Mouse (Mus musculus): ENCODE results near the gene Grip1. TPM values are rescaled to one million over a fixed set of nuclear protein-coding genes. Genes with fewer than 3 reads are reported as not detected.

Gene Grip1
- polyA plus RNA-seq, 1 experiment from 2014 or later = 5.9 TPM

DNA sequence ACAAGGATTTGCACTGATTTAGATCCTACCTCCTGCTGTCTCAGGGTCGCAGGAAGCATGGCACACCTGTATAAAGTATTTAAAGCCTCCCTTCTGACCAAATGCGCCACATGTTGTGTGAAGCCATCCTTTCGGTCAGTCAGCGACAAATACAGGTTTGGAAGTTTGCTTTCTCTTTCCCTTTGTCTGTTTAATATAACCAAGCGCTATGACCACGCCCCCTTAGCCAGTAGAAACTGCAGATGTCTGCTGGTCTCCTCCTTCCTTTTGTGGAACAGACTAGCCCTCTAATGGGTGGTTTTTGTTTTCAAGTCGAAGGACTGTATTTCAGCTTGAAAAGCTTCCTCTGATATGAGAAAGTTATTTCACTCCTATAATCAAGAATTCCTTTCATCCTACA lies 161.1 kb downstream of the Grip1 start:
- H3K4me2 ChIP-seq (ENCODE audit: low read depth, low read length) = no peak overlapping the region
- H3K9ac ChIP-seq (replicated peaks; ENCODE audit: low read length) = no peak overlapping the region
- H3K4me3 ChIP-seq (ENCODE audit: low read depth, low read length) = no peak overlapping the region
- 52% methylated on average over 7 of the region's 7 CpGs for WGBS
- H3K27me3 ChIP-seq (ENCODE audit: control insufficient read depth, insufficient read depth, low read length) = no peaks in the 10 kb centered on the region
- DNase-seq (ENCODE audit: low spot score) (peak; percentile 4), ATAC-seq (replicated peaks; ENCODE audit: insufficient number of reproducible peaks, low FRiP score, low TSS enrichment, low read depth) (no peak)
- no peaks in the 10 kb centered on the region for H3K9me3 ChIP-seq (replicated peaks; ENCODE audit: control insufficient read depth, low read length)
- H3K4me1 ChIP-seq (ENCODE audit: control insufficient read depth, insufficient read depth, low read length) = no peaks in the 10 kb centered on the region
- H3K27ac ChIP-seq (replicated peaks; ENCODE audit: low read depth, low read length) = no peak overlapping the region
- H3K36me3 ChIP-seq (replicated peaks; ENCODE audit: control insufficient read depth, insufficient read depth, low read depth, low read length) = no peaks in the 10 kb centered on the region

DNA sequence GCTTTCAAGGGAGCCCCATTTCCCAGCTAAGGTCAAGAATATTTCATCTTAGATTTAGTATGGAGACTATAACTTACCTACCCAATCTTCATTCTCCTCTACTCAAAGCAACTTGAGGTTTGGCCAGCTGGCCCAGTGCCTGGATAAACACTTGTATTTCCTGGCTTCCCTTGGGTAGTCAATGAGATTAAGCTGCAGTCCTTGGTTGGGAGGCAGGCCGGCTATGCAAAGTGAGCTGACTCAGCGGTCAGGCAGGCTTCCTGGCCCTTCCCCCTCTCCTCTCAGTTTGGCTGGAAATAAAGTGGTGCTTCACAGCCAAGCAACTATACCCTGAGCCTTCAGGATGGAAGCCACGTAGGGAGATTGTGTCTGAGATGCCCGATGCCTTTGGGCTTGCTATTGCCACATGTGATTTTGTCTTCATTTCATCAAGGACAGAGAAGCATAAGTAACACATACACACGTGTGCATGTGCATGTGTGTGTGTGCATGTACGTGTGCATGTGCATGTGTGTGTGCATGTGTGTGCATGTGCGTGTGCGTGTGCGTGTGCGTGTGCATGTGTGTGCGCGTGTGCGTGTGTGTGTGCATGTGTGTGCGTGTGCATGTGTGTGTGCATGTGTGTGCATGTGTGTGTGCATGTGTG lies 161.7 kb downstream of the Grip1 start:
- Histone ChIP-seq H3K4me1 (ENCODE audit: control insufficient read depth, insufficient read depth, low read length) (no peaks in the 10 kb centered on the region), H3K27me3 (ENCODE audit: control insufficient read depth, insufficient read depth, low read length) (no peaks in the 10 kb centered on the region), H3K36me3 (replicated peaks; ENCODE audit: control insufficient read depth, insufficient read depth, low read depth, low read length) (no peaks in the 10 kb centered on the region), H3K4me3 (ENCODE audit: low read depth, low read length) (no peak overlapping the region), H3K4me2 (ENCODE audit: low read depth, low read length) (no peak overlapping the region), H3K9ac (replicated peaks; ENCODE audit: low read length) (no peak overlapping the region), H3K9me3 (replicated peaks; ENCODE audit: control insufficient read depth, low read length) (no peaks in the 10 kb centered on the region), H3K27ac (replicated peaks; ENCODE audit: low read depth, low read length) (no peak overlapping the region)
- DNase-seq (ENCODE audit: low spot score) = peak; percentile 67
- peak; percentile 71; the same call in 1 of the 2 replicates for ATAC-seq (replicated peaks; ENCODE audit: insufficient number of reproducible peaks, low FRiP score, low TSS enrichment, low read depth)
- WGBS = 71% methylated on average over 14 of the region's 14 CpGs

DNA sequence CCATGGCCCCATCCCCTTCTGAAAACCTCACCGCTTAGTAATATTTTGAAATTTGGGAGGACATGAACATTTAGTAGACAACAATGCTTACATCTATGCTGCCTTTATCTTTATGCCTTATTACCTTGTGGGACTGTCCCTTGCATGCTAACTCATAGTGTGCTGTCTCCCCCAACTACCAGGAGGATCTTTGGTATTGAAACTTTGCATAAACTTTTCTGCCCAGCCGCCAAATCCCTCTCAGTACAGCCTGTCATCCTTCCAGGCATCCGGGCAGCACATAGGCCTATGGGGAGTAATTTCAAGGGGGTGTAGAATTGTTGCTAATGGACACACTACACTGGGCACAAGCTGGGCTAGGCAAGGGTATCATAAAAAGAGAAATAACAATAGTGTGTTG lies 162.4 kb downstream of the Grip1 start:
- Histone ChIP-seq H3K4me2 (ENCODE audit: low read depth, low read length) (no peak overlapping the region), H3K9me3 (replicated peaks; ENCODE audit: control insufficient read depth, low read length) (no peaks in the 10 kb centered on the region), H3K36me3 (replicated peaks; ENCODE audit: control insufficient read depth, insufficient read depth, low read depth, low read length) (no peaks in the 10 kb centered on the region), H3K27me3 (ENCODE audit: control insufficient read depth, insufficient read depth, low read length) (no peaks in the 10 kb centered on the region), H3K4me3 (ENCODE audit: low read depth, low read length) (no peak overlapping the region), H3K9ac (replicated peaks; ENCODE audit: low read length) (no peak overlapping the region), H3K4me1 (ENCODE audit: control insufficient read depth, insufficient read depth, low read length) (no peaks in the 10 kb centered on the region), H3K27ac (replicated peaks; ENCODE audit: low read depth, low read length) (no peak overlapping the region)
- WGBS = 78% methylated on average over 3 of the region's 3 CpGs
- ATAC-seq (replicated peaks; ENCODE audit: insufficient number of reproducible peaks, low FRiP score, low TSS enrichment, low read depth) (no peak), DNase-seq (ENCODE audit: low spot score) (no peak)

- Histone ChIP-seq H3K9ac (replicated peaks; ENCODE audit: low read length) (no peak overlapping the region), H3K27me3 (ENCODE audit: control insufficient read depth, insufficient read depth, low read length) (no peaks in the 10 kb centered on the region), H3K36me3 (replicated peaks; ENCODE audit: control insufficient read depth, insufficient read depth, low read depth, low read length) (no peaks in the 10 kb centered on the region), H3K27ac (replicated peaks; ENCODE audit: low read depth, low read length) (no peak overlapping the region), H3K9me3 (replicated peaks; ENCODE audit: control insufficient read depth, low read length) (no peaks in the 10 kb centered on the region), H3K4me3 (ENCODE audit: low read depth, low read length) (no peak overlapping the region), H3K4me2 (ENCODE audit: low read depth, low read length) (no peak overlapping the region), H3K4me1 (ENCODE audit: control insufficient read depth, insufficient read depth, low read length) (no peaks in the 10 kb centered on the region)
- ATAC-seq (replicated peaks; ENCODE audit: insufficient number of reproducible peaks, low FRiP score, low TSS enrichment, low read depth) = no peak
- DNase-seq (ENCODE audit: low spot score) = no peak
- WGBS = 77% methylated on average over 4 of the region's 4 CpGs
Measured at GRCm38 (mm10) chr10:119628656-119629055, 175.0 kb downstream of the Grip1 start.

DNA sequence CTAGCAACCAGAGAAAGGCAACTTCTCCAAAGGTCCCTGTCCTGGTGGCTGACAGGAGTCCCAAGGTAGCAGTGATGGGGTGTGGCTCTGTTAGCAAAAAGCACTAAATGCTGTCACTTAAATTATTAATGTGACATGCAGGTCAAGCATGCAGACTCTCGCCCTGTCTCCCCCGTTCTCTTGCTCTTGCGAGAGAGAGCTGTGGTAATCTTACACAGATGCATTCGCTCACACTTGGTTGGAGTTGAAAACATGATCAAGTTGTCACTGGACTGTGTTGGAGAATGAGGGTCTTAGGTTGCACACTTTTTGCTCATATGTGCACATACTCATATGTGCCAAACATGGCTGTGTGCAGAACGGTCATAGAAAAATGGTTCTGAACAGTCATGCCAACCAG lies 176.8 kb downstream of the Grip1 start:
- Histone ChIP-seq H3K27me3 (ENCODE audit: control insufficient read depth, insufficient read depth, low read length) (no peaks in the 10 kb centered on the region), H3K4me3 (ENCODE audit: low read depth, low read length) (no peak overlapping the region), H3K9me3 (replicated peaks; ENCODE audit: control insufficient read depth, low read length) (no peaks in the 10 kb centered on the region), H3K9ac (replicated peaks; ENCODE audit: low read length) (no peak overlapping the region), H3K4me2 (ENCODE audit: low read depth, low read length) (no peak overlapping the region), H3K27ac (replicated peaks; ENCODE audit: low read depth, low read length) (no peak overlapping the region), H3K36me3 (replicated peaks; ENCODE audit: control insufficient read depth, insufficient read depth, low read depth, low read length) (no peaks in the 10 kb centered on the region), H3K4me1 (ENCODE audit: control insufficient read depth, insufficient read depth, low read length) (no peaks in the 10 kb centered on the region)
- ATAC-seq (replicated peaks; ENCODE audit: insufficient number of reproducible peaks, low FRiP score, low TSS enrichment, low read depth) (no peak), DNase-seq (ENCODE audit: low spot score) (no peak)
- WGBS = 87% methylated on average over 5 of the region's 5 CpGs

- WGBS = 78% methylated on average over 9 of the region's 9 CpGs
- Histone ChIP-seq H3K4me2 (ENCODE audit: low read depth, low read length) (no peak overlapping the region), H3K9me3 (replicated peaks; ENCODE audit: control insufficient read depth, low read length) (no peaks in the 10 kb centered on the region), H3K4me3 (ENCODE audit: low read depth, low read length) (no peak overlapping the region), H3K27ac (replicated peaks; ENCODE audit: low read depth, low read length) (no peak overlapping the region), H3K36me3 (replicated peaks; ENCODE audit: control insufficient read depth, insufficient read depth, low read depth, low read length) (no peaks in the 10 kb centered on the region), H3K9ac (replicated peaks; ENCODE audit: low read length) (no peak overlapping the region), H3K27me3 (ENCODE audit: control insufficient read depth, insufficient read depth, low read length) (no peaks in the 10 kb centered on the region), H3K4me1 (ENCODE audit: control insufficient read depth, insufficient read depth, low read length) (no peaks in the 10 kb centered on the region)
- DNase-seq (ENCODE audit: low spot score) (no peak), ATAC-seq (replicated peaks; ENCODE audit: insufficient number of reproducible peaks, low FRiP score, low TSS enrichment, low read depth) (no peak)
Measured at GRCm38 (mm10) chr10:119631966-119632365, 178.3 kb downstream of the Grip1 start.

- Histone ChIP-seq H3K36me3 (replicated peaks; ENCODE audit: control insufficient read depth, insufficient read depth, low read depth, low read length) (no peaks in the 10 kb centered on the region), H3K4me2 (ENCODE audit: low read depth, low read length) (no peak overlapping the region), H3K4me1 (ENCODE audit: control insufficient read depth, insufficient read depth, low read length) (no peaks in the 10 kb centered on the region), H3K4me3 (ENCODE audit: low read depth, low read length) (no peak overlapping the region), H3K9ac (replicated peaks; ENCODE audit: low read length) (no peak overlapping the region), H3K27ac (replicated peaks; ENCODE audit: low read depth, low read length) (no peak overlapping the region), H3K9me3 (replicated peaks; ENCODE audit: control insufficient read depth, low read length) (no peaks in the 10 kb centered on the region), H3K27me3 (ENCODE audit: control insufficient read depth, insufficient read depth, low read length) (no peaks in the 10 kb centered on the region)
- no peak for ATAC-seq (replicated peaks; ENCODE audit: insufficient number of reproducible peaks, low FRiP score, low TSS enrichment, low read depth)
- 76% methylated on average over 6 of the region's 6 CpGs for WGBS
- no peak for DNase-seq (ENCODE audit: low spot score)
Measured at GRCm38 (mm10) chr10:119634544-119634943, 180.9 kb downstream of the Grip1 start.

GRCm38 (mm10) chr10:119640534-119640933 lies 186.9 kb downstream of the Grip1 start:
- 0 out of 2 replicates have a peak, but pooled peaks cover 3% of the 10 kb centered on the region for H3K4me1 ChIP-seq (ENCODE audit: control insufficient read depth, insufficient read depth, low read length)
- WGBS = 78% methylated on average over 10 of the region's 10 CpGs
- no peak overlapping the region for H3K4me3 ChIP-seq (ENCODE audit: low read depth, low read length)
- H3K27ac ChIP-seq (replicated peaks; ENCODE audit: low read depth, low read length) = no peak overlapping the region
- no peaks in the 10 kb centered on the region for H3K27me3 ChIP-seq (ENCODE audit: control insufficient read depth, insufficient read depth, low read length)
- DNase-seq (ENCODE audit: low spot score) (no peak), ATAC-seq (replicated peaks; ENCODE audit: insufficient number of reproducible peaks, low FRiP score, low TSS enrichment, low read depth) (no peak)
- H3K36me3 ChIP-seq (replicated peaks; ENCODE audit: control insufficient read depth, insufficient read depth, low read depth, low read length) = no peaks in the 10 kb centered on the region
- H3K4me2 ChIP-seq (ENCODE audit: low read depth, low read length) = no peak overlapping the region
- H3K9me3 ChIP-seq (replicated peaks; ENCODE audit: control insufficient read depth, low read length) = no peaks in the 10 kb centered on the region
- H3K9ac ChIP-seq (replicated peaks; ENCODE audit: low read length) = no peak overlapping the region
